Mouse (Mus musculus) heart, embryonic 12.5 days (tissue): ENCODE measurements around the gene Adamts13. TPM values are rescaled to one million over a fixed set of nuclear protein-coding genes. Genes with fewer than 3 reads are reported as not detected.

Experiments used
- ATAC-seq: fragments of 200-750 bp; cut with Nextera tagmentation; 2 replicates; pipeline ENCODE4 v1.8.0; 2017; ENCODE audit warnings: moderate TSS enrichment, moderate library complexity; ENCODE audit not compliant: insufficient number of reproducible peaks, low FRiP score
- H3K27ac ChIP-seq: fragments of 300-500 bp; sonication (generic); 2 replicates; pipeline ENCODE4 v1.5.1; 2016; ENCODE audit warnings: mild to moderate bottlenecking, moderate library complexity; ENCODE audit not compliant: poor library complexity, severe bottlenecking
- H3K27me3 ChIP-seq: fragments of 300-500 bp; sonication (generic); replicated peaks from 2 replicates; pipeline ENCODE4 v1.6.1; 2016; ENCODE audit warnings: mild to moderate bottlenecking, moderate library complexity
- H3K36me3 ChIP-seq: fragments of 300-500 bp; sonication (generic); 2 replicates; pipeline ENCODE4 v1.6.1; 2016; ENCODE audit warnings: mild to moderate bottlenecking, moderate library complexity
- H3K4me1 ChIP-seq: fragments of 300-500 bp; sonication (generic); replicated peaks from 2 replicates; pipeline ENCODE4 v1.6.1; 2016; ENCODE audit warnings: mild to moderate bottlenecking
- H3K4me2 ChIP-seq: fragments of 300-500 bp; sonication (generic); 2 replicates; pipeline ENCODE4 v1.6.1; 2016; ENCODE audit warnings: mild to moderate bottlenecking, moderate library complexity
- H3K4me3 ChIP-seq: fragments of 300-500 bp; sonication (generic); 2 replicates; pipeline ENCODE4 v1.5.1; 2016; ENCODE audit warnings: mild to moderate bottlenecking
- H3K9ac ChIP-seq: fragments of 300-500 bp; sonication (generic); 2 replicates; pipeline ENCODE4 v1.6.1; 2016; ENCODE audit warnings: mild to moderate bottlenecking, moderate library complexity
- H3K9me3 ChIP-seq: fragments of 300-500 bp; sonication (generic); replicated peaks from 2 replicates; pipeline ENCODE4 v1.6.1; 2016; ENCODE audit warnings: mild to moderate bottlenecking, moderate library complexity
- WGBS: fragments of 180-500 bp; shearing (Covaris S2); methylation state at CpG from one replicate; pipeline ENCODE4 v1.1.7; 2016; 5-methylcytosine and 5-hydroxymethylcytosine counted together
- polyA plus RNA-seq: library from polyadenylated mRNA; unstranded; fragments of >200 nt; fragmentation: Nextera tagmentation; extraction: Ambion mirVana; gene quantifications from 2 replicates; pipeline ENCODE4 v1.2.1, GENCODE M21; 2016

Gene Adamts13
- polyA plus RNA-seq, 1 experiment from 2014 or later, result not detected

DNA sequence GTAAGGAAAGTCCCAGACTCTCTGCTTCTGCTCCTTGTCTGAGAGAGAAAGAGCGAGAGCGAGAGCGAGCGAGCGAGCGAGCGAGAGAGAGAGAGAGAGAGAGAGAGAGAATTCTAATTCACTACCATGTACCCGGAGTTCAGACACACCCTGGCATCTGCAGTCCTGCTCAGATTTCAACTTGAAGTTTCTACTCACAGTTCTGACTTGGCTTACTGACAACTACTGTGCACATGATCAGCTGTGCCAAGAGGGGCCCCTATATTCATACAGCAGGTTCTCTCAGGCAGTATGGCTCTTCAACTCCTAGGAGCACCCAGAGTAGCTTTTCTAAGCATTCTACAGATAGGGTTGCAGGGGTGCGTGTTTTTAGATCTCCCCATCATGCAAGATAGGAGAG, 86.0 kb downstream of the Adamts13 start:
- no peak overlapping the region for H3K9ac ChIP-seq
- 82% methylated on average over 9 of the region's 9 CpGs for WGBS
- no peaks in the 10 kb centered on the region for H3K36me3 ChIP-seq
- no peak overlapping the region for H3K4me2 ChIP-seq
- H3K4me1 ChIP-seq, result peaks cover 31% of the 10 kb centered on the region
- no peaks in the 10 kb centered on the region for H3K9me3 ChIP-seq
- H3K4me3 ChIP-seq, result no peak overlapping the region
- no peak for ATAC-seq
- no peaks in the 10 kb centered on the region for H3K27me3 ChIP-seq
- no peak overlapping the region for H3K27ac ChIP-seq

Other genes starting within 250 kb of the Adamts13 start
- not detected in 2 replicates for gene Abo, start 108.4 kb upstream of the Adamts13 start, polyA plus RNA-seq
- gene Surf6, start 70.5 kb upstream of the Adamts13 start, polyA plus RNA-seq, result 16.0 and 18.6 TPM in 2 replicates
- 38.4 and 38.9 TPM in 2 replicates for gene Med22, start 62.7 kb upstream of the Adamts13 start, polyA plus RNA-seq
- gene Rpl7a, start 62.7 kb upstream of the Adamts13 start, polyA plus RNA-seq, result 333 and 341 TPM in 2 replicates
- 30.5 and 31.4 TPM in 2 replicates for gene Surf2, start 57.0 kb upstream of the Adamts13 start, polyA plus RNA-seq
- 39.2 and 40.5 TPM in 2 replicates for gene Surf1, start 56.9 kb upstream of the Adamts13 start, polyA plus RNA-seq
- gene Surf4, start 39.5 kb upstream of the Adamts13 start, polyA plus RNA-seq, result 202 and 205 TPM in 2 replicates
- 0.19 and 0.20 TPM in 2 replicates for gene Stkld1, start 39.4 kb upstream of the Adamts13 start, polyA plus RNA-seq
- 27.7 and 29.6 TPM in 2 replicates for gene Rexo4, start 9.0 kb upstream of the Adamts13 start, polyA plus RNA-seq
- gene Cacfd1, start 36.5 kb downstream of the Adamts13 start, polyA plus RNA-seq, result 40.0 and 41.6 TPM in 2 replicates
- gene Slc2a6, start 54.6 kb downstream of the Adamts13 start, polyA plus RNA-seq, result 0.10 and 0.47 TPM in 2 replicates
- gene Mymk, start 98.8 kb downstream of the Adamts13 start, polyA plus RNA-seq, result 0.17 and 0.18 TPM in 2 replicates
- 10.9 and 12.2 TPM in 2 replicates for gene Adamtsl2, start 106.0 kb downstream of the Adamts13 start, polyA plus RNA-seq
- gene Fam163b, start 169.1 kb downstream of the Adamts13 start, polyA plus RNA-seq, result 0.50 and 0.56 TPM in 2 replicates
- gene Dbh, start 191.8 kb downstream of the Adamts13 start, polyA plus RNA-seq, result 0.15 and 0.28 TPM in 2 replicates